Mouse (Mus musculus) hindbrain, embryonic 14.5 days (tissue): ENCODE measurements around the gene Doc2a. TPM values are rescaled to one million over a fixed set of nuclear protein-coding genes. Genes with fewer than 3 reads are reported as not detected.

Experiments used
- ATAC-seq: fragments of 200-750 bp; cut with Nextera tagmentation; 2 replicates; pipeline ENCODE4 v1.8.0; 2017; ENCODE audit warnings: moderate number of reproducible peaks, mild to moderate bottlenecking, moderate TSS enrichment, moderate library complexity; ENCODE audit not compliant: low FRiP score
- DNase-seq: peaks from one replicate; pipeline ENCODE4 v3.0.0-alpha.2; 2015; ENCODE audit warnings: low spot score
- H3K27ac ChIP-seq: fragments of 300-500 bp; sonication (generic); 2 replicates; pipeline ENCODE4 v1.5.1; 2014; ENCODE audit warnings: mild to moderate bottlenecking, moderate library complexity
- H3K27me3 ChIP-seq: fragments of 300-500 bp; sonication (generic); 2 replicates; pipeline ENCODE4 v1.6.1; 2014; ENCODE audit warnings: mild to moderate bottlenecking, low read length, mixed read lengths; ENCODE audit not compliant: control insufficient read depth, insufficient read depth
- H3K36me3 ChIP-seq: fragments of 300-500 bp; sonication (generic); replicated peaks from 2 replicates; pipeline ENCODE4 v1.6.1; 2014; ENCODE audit not compliant: control insufficient read depth, insufficient read depth
- H3K4me1 ChIP-seq: fragments of 300-500 bp; sonication (generic); replicated peaks from 2 replicates; pipeline ENCODE4 v1.6.1; 2014; ENCODE audit warnings: antibody characterized with exemption, low read length, mixed read lengths; ENCODE audit not compliant: control insufficient read depth, insufficient read depth
- H3K4me2 ChIP-seq: fragments of 300-500 bp; sonication (generic); replicated peaks from 2 replicates; pipeline ENCODE4 v1.6.1; 2014; ENCODE audit warnings: mild to moderate bottlenecking, moderate library complexity
- H3K4me3 ChIP-seq: fragments of 300-500 bp; sonication (generic); replicated peaks from 2 replicates; pipeline ENCODE4 v1.5.1; 2014; ENCODE audit warnings: mild to moderate bottlenecking, low read length
- H3K9ac ChIP-seq: fragments of 300-500 bp; sonication (generic); 2 replicates; pipeline ENCODE4 v1.6.1; 2014
- H3K9me3 ChIP-seq: fragments of 300-500 bp; sonication (generic); 2 replicates; pipeline ENCODE4 v1.6.1; 2016; ENCODE audit warnings: low read length; ENCODE audit not compliant: control insufficient read depth
- WGBS: fragments of 180-500 bp; shearing (Covaris S2); extraction: QIAGEN DNeasy Blood & Tissue Kit; methylation state at CpG from one replicate; pipeline ENCODE4 v1.1.7; 2014; 5-methylcytosine and 5-hydroxymethylcytosine counted together
- polyA plus RNA-seq: library from polyadenylated mRNA; unstranded; fragments of >200 nt; fragmentation: Nextera tagmentation; extraction: Ambion mirVana; gene quantifications from 2 replicates; pipeline ENCODE4 v1.2.1, GENCODE M21; 2014

Gene Doc2a
- polyA plus RNA-seq, 1 experiment from 2014 or later: 16.5 TPM

DNA sequence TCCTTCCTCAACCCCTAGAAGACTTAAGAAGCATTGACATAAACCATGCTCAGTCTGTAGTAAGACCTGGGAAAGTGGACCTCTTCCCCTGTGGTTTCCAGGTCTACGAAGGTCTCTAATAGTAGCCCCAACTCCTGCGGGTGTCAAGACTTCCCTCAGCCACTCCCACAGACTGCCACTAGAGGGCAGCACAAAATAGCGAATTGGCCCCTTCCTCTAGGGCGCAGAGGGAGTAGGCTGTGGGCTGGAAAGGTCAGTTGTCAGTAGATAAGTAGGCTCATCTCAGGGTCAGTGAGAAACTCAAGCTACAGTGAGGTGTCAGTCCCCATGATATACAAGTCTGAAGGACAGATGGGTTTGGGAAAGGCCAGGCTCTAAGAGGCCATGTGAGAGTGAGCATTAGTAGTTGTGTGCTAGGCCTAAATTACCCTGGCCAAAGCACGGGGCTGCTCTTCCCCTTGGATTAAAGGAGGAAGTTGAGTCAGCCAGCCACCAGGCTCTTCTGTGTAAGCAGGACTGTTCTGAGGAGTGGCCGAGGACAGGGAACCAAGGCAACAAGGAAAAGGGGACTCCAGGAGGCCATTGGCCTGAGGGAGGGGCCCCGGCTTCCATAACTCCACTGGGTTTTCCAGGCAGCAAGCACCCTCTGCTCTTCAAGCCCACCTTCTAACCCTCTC lies 25.2 kb upstream of the Doc2a start:
- Histone ChIP-seq H3K9ac (peak overlapping the region; percentile 90; the same call in 1 of the 2 replicates), H3K4me2 (peak overlapping the region; percentile 52), H3K9me3 (no peaks in the 10 kb centered on the region), H3K27me3 (no peaks in the 10 kb centered on the region), H3K4me3 (peak overlapping the region; percentile 75), H3K27ac (peak overlapping the region; percentile 94), H3K36me3 (0 out of 2 replicates have a peak, but pooled peaks cover 2% of the 10 kb centered on the region), H3K4me1 (peaks cover 29% of the 10 kb centered on the region)
- 23% methylated on average over 7 of the region's 7 CpGs for WGBS
- DNase-seq (peak; percentile 88), ATAC-seq (no peak)

DNA sequence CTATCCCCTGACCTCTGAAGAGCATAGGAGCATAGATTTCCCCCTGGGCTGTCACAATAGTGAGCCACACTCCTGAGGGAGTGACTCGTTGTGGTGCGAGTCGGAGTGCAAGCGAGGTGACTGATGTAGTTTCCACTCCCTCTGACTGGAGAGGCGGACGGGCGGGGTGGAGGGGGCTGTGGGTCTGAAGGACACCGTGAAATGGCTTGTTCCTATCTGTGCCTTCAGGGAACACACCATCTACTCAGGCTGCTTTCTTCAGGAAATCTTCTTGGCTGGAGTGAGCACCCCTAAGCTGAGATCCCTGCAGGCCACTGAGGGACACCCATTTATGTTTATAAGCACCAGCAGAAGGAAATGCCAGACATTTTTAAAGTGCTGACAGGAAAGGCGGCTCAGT lies 24.5 kb upstream of the Doc2a start:
- DNase-seq (peak; percentile 28), ATAC-seq (peak; percentile 12; the same call in 1 of the 2 replicates)
- peak overlapping the region; percentile 94 for H3K27ac ChIP-seq
- H3K27me3 ChIP-seq: no peaks in the 10 kb centered on the region
- H3K4me1 ChIP-seq: peaks cover 29% of the 10 kb centered on the region
- H3K9me3 ChIP-seq: no peaks in the 10 kb centered on the region
- H3K4me3 ChIP-seq: peak overlapping the region; percentile 75
- WGBS: 6% methylated on average over 9 of the region's 9 CpGs
- peak overlapping the region; percentile 90 for H3K9ac ChIP-seq
- H3K4me2 ChIP-seq: peak overlapping the region; percentile 52
- peaks cover 10% of the 10 kb centered on the region; the same call in 1 of the 2 replicates for H3K36me3 ChIP-seq

DNA sequence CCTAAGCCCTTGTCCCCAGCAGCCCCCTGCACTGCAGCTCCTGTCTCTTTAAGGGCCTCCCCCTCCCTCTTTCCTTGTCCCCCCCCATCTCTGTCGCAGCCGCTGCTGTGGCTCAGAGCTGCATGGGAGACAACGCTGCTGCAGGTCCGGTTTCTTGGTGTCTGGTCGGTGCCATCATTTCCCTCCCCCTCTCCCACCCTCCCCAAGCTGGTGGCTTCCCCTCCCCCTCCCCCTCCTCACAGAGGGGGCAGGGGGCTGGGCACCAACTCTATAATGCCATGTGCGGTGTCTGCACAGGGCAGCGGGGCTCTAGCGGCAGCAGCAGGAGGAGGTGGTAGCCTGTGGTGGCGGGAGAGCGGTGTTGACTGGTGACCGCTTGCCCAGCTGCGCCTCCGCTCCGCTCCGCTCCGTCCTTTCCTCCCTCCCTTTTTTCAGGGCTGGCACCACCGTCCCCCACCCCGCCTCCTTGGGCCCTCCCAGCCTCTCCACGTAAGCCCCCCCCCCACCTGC lies 24.0 kb upstream of the Doc2a start:
- H3K4me2 ChIP-seq: peak overlapping the region; percentile 52
- 0% methylated on average over 18 of the region's 19 CpGs for WGBS
- peak overlapping the region; percentile 90 for H3K9ac ChIP-seq
- peaks cover 29% of the 10 kb centered on the region for H3K4me1 ChIP-seq
- peak overlapping the region; percentile 75 for H3K4me3 ChIP-seq
- peaks cover 10% of the 10 kb centered on the region; the same call in 1 of the 2 replicates for H3K36me3 ChIP-seq
- peak; percentile 58 for DNase-seq
- no peaks in the 10 kb centered on the region for H3K27me3 ChIP-seq
- H3K27ac ChIP-seq: peak overlapping the region; percentile 94
- peak; percentile 81 for ATAC-seq
- no peaks in the 10 kb centered on the region for H3K9me3 ChIP-seq

DNA sequence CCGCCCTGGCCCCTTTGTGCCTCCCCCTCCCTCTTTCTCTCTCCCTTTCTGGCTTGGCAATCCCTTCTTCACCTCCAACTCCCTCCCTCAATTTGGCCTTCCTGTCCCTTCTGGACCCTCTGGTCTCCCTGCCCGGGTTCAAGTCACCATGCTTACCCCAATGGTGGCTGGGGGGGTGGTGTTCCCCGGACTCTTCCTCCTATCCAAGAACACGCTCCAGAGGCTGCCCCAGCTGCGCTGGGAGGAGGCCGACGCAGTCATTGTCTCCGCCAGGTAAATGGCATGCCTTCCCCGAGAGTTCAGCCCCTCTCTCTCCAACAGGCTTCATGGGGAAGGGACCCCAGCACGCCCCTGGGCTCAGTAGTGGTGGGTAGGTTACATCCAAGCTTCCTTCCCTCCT lies 23.3 kb upstream of the Doc2a start:
- H3K9ac ChIP-seq: peak overlapping the region; percentile 90
- H3K4me2 ChIP-seq: peak overlapping the region; percentile 52
- H3K36me3 ChIP-seq: peaks cover 15% of the 10 kb centered on the region; the same call in 1 of the 2 replicates
- no peak for DNase-seq
- H3K27me3 ChIP-seq: no peaks in the 10 kb centered on the region
- H3K4me1 ChIP-seq: peaks cover 29% of the 10 kb centered on the region
- H3K4me3 ChIP-seq: peak overlapping the region; percentile 75
- 3% methylated on average over 10 of the region's 10 CpGs for WGBS
- 0 out of 2 replicates have a peak, but pooled peaks have one; percentile 3 for ATAC-seq
- H3K27ac ChIP-seq: peak overlapping the region; percentile 94
- H3K9me3 ChIP-seq: no peaks in the 10 kb centered on the region

DNA sequence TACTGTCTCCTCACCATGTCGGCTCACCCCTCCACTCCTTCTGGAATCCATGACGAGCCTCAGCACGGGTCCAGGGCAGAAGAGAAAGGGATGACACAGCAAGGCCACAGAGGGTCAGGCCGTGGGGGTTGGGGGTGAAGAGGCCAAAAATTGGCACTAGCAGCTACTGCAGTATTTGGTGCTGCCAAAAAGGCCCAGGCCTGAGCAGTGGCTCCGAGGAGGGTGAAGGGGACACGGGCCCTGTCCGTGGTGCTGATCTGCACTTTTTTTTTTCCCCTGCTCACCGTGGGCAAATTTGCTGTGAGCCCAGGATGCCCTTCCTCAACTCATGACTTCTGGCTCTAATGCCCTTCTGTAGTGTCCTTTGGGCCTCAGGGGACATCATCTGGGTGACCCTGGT lies 21.8 kb upstream of the Doc2a start:
- Histone ChIP-seq H3K36me3 (peaks cover 28% of the 10 kb centered on the region; the same call in 1 of the 2 replicates), H3K9ac (peak overlapping the region; percentile 90; the same call in 1 of the 2 replicates), H3K27ac (no peak overlapping the region), H3K9me3 (no peaks in the 10 kb centered on the region), H3K4me1 (peaks cover 29% of the 10 kb centered on the region), H3K4me2 (peak overlapping the region; percentile 52), H3K27me3 (no peaks in the 10 kb centered on the region), H3K4me3 (peak overlapping the region; percentile 75)
- ATAC-seq (no peak), DNase-seq (no peak)
- WGBS: 26% methylated on average over 8 of the region's 8 CpGs

DNA sequence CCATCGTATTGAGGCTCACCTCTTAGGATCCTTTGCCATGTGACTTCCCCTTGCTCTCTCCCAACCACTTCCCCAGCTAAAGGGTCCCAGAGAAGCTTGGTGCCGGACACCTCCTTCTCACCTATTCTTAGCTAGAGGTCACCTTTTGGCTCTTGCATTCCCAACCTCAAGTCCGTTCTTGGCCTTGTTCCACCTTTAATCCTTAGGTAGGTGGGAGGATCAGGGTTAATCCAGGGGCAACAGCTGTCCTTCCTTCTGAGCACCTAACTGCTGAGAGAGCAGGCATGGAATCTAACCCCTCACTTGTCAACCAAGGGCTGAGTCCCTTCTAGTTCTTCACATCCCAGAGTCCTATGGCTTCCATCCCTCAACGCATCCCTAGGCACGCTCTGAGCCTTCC lies 21.3 kb upstream of the Doc2a start:
- Histone ChIP-seq H3K27ac (no peak overlapping the region), H3K4me2 (no peak overlapping the region), H3K9ac (no peak overlapping the region)

DNA sequence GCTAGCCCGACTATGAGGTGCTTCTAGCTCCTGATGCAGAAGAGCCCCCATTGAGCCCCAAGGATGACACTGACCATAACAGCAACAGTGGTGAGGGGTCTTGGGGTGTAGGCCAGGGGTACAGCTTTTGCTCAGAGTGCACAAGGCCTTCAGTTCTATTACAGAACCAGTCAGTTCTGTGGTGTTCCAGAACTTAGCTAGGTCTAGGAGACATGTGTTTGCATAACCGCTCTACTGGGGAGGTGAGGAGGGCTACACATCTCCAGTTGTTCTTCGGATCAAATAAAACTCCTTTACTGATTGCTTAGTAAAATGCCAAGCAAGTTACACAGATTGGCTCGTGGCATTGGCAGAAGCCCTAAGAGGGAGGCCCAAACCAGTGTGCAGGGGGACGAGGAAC lies 15.7 kb upstream of the Doc2a start, which contains the start of gene 4930451I11Rik:
Gene 4930451I11Rik (minus strand): TSS at position 101 of the 400 bp plus-strand sequence.
- Histone ChIP-seq H3K9ac (peak within 1 kb of the TSS; percentile 42), H3K4me1 (0 out of 2 replicates have a peak, but pooled peaks cover 3% of the 10 kb centered on the region), H3K27ac (0 out of 2 replicates have a peak within 1 kb of the TSS, but pooled peaks have one; percentile 14), H3K4me3 (peak within 1 kb of the TSS; percentile 21), H3K9me3 (no peaks in the 10 kb centered on the region), H3K4me2 (peak within 1 kb of the TSS; percentile 61), H3K36me3 (peaks cover 28% of the 10 kb centered on the region; the same call in 1 of the 2 replicates), H3K27me3 (no peaks in the 10 kb centered on the region)
- no peak for DNase-seq
- no peak for ATAC-seq
- 59% methylated on average over 5 of the region's 5 CpGs for WGBS

More for the DNA sequence above, 21.3 kb upstream of the Doc2a start:
- no peak overlapping the region for H3K4me3 ChIP-seq
- no peak for ATAC-seq
- H3K4me1 ChIP-seq: peaks cover 29% of the 10 kb centered on the region
- no peak for DNase-seq
- H3K36me3 ChIP-seq: peaks cover 28% of the 10 kb centered on the region; the same call in 1 of the 2 replicates
- no peaks in the 10 kb centered on the region for H3K9me3 ChIP-seq
- H3K27me3 ChIP-seq: no peaks in the 10 kb centered on the region
- 81% methylated on average over 5 of the region's 5 CpGs for WGBS

DNA sequence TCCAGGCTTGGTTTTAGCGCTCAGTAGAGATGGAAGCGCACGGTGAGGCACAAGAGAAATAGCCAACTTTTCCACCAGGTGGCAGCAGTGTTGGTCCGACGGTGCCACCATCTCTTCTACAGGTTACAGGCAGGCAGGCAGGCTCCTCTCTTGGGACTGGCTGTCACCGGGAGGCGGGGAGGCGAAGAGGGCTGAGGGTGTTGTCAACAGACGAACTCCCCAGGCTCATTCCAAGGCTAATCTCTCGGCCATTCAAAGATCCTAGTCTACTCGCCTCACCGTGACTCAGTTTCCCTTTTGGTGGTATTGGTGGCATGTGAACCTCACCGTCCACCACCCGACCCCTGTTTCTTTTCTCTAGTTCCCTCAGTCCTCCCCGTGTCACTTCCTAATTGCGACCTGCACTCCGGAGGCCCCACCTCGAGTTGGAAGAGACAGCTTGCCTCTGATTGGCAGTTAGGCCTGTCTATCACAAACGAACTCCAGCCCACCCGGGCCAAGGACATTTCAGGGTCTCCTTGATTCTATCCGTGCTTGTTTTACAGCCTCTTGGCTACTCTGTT lies 15.1 kb upstream of the Doc2a start:
- no peaks in the 10 kb centered on the region for H3K27me3 ChIP-seq
- H3K4me2 ChIP-seq: peak overlapping the region; percentile 61
- peak; percentile 70 for ATAC-seq
- H3K9ac ChIP-seq: peak overlapping the region; percentile 42
- 2% methylated on average over 21 of the region's 21 CpGs for WGBS
- H3K36me3 ChIP-seq: peaks cover 24% of the 10 kb centered on the region; the same call in 1 of the 2 replicates
- H3K27ac ChIP-seq: 0 out of 2 replicates have a peak overlapping the region, but pooled peaks have one; percentile 14
- H3K9me3 ChIP-seq: no peaks in the 10 kb centered on the region
- H3K4me1 ChIP-seq: 0 out of 2 replicates have a peak, but pooled peaks cover 3% of the 10 kb centered on the region
- peak overlapping the region; percentile 21 for H3K4me3 ChIP-seq
- DNase-seq: peak; percentile 86

DNA sequence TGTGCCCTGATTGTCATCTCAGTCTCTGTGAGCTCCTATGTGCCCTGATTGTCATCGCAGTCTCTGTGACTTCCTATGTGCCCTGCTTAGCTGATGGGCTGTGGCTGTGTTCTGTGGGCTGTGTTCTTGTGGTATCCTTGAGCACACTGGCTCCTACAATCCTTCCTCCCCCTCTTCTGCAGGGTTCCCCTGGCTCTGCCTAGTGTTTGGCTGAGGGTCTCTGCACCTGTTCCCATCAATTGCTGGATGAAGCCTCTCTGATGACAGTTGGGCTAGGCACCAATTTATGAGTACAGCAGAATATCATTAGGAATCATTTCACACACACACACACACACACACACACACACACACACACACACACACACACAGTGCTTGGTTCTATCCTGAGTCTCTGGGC lies 13.9 kb upstream of the Doc2a start:
- Histone ChIP-seq H3K4me3 (no peak overlapping the region), H3K36me3 (peaks cover 17% of the 10 kb centered on the region; the same call in 1 of the 2 replicates), H3K9me3 (no peaks in the 10 kb centered on the region), H3K4me1 (0 out of 2 replicates have a peak, but pooled peaks cover 3% of the 10 kb centered on the region), H3K27ac (no peak overlapping the region), H3K9ac (no peak overlapping the region), H3K4me2 (no peak overlapping the region), H3K27me3 (no peaks in the 10 kb centered on the region)
- DNase-seq: no peak
- 100% methylated on average over 1 of the region's 1 CpGs for WGBS
- ATAC-seq: no peak
